Mouse (Mus musculus) heart, postnatal 36 days (tissue): ENCODE data around the gene Eif2ak4. TPM values are rescaled to one million over a fixed set of nuclear protein-coding genes. Genes with fewer than 3 reads are reported as not detected.

ENCODE experiments used
- DNase-seq, 2 experiments: peaks; one replicate each; pipeline ENCODE4 v3.0.0; 2021 to 2022
- intact Hi-C: fragments of 180-260 bp; cut with DNase I; formaldehyde crosslinking; loops from one replicate; pipeline ENCODE4 v1.15.1; 2025
- total RNA-seq, 2 experiments: library from RNA; stranded (reverse); gene quantifications; 2 replicates each; pipeline ENCODE4 v1.2.3; 2021

Eif2ak4 gene
- total RNA-seq, 2 experiments from 2014 or later: 4.8 to 6.5 TPM

DNA sequence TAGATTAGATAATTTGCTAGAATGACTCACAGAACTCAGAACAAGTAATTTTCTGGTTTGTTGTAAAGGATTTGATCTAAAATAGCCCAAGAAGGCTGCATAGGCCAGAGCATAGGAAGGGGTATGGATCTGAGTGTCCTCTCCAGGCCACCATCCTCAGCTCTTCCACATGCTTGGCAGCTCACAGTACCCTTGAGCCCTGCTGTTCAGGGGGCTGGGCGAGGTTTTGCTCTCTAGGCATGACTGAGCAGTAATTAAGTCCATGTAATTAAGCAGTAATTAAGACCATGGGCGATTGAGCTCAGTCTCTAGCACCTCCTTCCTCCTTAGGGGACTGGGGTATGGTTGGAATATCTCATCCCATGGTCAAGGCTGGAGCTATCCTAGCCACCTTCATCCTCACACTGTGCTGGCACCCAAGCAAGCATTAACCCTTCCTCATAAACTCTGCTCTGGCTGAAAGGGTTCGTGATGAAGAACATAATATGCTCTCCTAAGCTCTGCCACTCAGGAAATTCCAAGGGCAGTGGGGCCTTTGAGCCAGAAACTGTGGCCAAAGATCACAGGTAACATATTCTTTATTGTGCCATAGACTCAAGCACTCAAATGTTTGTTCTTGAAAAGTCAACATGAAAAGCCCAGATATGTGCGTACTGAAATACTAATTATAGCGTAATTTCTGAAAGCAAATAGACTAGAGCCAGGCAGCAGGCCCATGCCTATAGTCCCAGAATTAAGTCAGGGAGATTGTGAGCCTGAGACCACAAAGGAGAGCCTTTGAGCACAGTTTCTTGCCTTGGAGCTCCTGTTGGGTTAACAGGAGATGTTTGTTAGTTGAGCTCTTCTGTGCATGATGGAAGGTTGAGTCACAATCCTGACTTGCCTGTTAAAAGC is 13.7 kb downstream of the Eif2ak4 start:
- intact Hi-C loops: no loop called here
- no peak for DNase-seq

DNA sequence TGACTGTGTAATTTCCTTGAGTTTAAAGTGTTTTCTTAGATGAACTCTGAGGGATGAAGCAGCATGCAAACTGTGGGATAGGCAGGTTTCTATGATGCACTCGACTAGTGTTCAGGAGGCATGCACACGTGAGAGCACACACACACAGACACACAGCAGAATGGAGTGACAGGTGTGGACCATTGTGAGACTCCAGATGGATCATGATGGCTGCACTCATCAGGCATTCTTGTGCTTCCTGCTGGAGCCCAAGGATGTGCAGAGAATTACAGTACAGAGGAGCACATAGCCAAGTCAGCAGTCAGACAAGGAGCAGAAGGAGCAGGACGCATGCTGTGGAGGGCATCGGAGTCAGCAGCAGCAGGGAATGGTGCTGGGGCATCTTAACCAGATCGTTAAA is 15.9 kb downstream of the Eif2ak4 start:
- intact Hi-C loops: no loop called here
- no peak for DNase-seq

DNA sequence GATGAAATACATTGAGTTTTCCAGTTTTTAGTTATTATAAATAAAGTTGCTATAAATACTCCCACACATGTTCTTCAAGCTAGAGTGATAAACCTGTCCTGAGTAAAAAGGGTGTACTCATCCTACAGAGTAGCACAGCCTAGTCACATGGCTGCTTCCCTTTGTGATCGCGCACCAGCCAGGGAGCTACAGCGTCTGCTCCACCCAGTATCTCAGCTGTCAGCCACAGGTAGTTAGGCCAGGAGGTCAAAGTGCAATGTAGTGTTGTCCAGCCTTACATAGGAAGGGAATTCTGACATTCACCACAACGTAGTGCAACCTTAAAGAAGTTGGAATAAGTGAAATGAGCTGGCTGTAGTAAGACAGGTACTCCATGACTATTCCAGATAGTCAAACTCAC is 17.1 kb downstream of the Eif2ak4 start:
- intact Hi-C loops: no loop called here
- DNase-seq: no peak

DNA sequence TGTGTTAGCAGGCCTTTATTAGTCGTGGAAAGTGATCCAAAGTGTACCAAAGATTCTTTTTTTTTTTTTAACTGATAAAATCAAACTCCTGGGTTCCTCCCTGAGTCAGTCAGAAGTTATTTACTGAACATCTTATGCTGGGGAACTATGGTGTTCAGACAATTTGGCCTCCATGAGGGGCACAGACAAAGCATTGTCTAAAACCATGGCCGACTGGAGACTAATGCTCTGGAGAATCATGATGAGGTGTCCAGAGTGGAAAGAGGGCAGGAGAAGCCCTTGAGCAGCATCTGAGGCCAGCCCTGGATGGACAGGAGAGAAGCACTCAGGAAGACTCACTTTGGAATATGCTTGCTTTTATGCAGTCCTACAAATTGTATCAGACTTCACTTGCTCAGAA is 18.4 kb downstream of the Eif2ak4 start:
- no peak for DNase-seq
- intact Hi-C loops: no loop called here

DNA sequence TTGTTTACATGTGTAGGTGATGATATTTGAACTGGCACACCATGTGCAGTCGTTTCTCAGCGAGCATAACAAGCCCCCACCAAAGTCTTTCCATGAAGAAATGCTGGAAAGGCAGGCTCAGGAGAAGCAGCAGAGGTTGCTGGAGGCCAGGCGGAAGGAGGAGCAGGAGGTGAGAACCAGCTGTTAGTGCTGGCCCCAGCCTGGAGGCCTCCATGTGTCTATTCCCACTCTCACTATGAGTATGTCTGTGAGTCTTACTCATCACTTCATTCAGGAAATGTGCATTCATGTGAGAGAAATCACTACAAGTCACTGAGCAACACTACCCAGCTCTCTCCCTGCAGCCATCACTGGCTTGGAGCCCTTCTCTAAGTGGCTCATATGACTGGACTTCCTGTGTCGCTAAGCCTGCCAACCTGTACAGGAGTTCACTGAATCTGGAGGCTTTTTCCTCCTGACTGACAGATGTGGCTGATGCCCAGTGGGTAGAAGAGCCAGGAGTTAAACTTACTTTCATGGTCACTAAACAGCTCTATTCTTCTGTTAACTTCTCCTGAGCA is 20.0 kb downstream of the Eif2ak4 start:
- DNase-seq: no peak
- intact Hi-C loops: no loop called here

DNA sequence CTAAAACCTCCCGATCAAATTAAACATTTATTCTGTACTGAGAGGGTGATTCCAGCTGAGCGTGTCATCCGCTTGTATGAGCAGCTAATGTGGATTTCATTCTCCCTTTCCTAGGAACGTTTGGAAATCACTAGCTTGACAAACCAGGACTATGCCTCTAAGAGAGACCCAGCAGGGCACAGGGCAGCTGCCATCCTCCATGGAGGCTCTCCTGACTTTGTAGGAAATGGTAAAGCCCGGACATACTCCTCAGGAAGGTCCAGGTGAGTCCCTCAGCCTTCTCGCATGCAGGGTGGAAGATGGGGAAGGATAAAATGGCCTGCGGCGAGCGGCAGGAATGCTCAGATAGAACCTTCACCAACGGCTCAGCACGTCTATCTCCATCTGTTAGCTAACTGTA is 24.4 kb downstream of the Eif2ak4 start:
- intact Hi-C loops: no loop called here
- DNase-seq: no peak

DNA sequence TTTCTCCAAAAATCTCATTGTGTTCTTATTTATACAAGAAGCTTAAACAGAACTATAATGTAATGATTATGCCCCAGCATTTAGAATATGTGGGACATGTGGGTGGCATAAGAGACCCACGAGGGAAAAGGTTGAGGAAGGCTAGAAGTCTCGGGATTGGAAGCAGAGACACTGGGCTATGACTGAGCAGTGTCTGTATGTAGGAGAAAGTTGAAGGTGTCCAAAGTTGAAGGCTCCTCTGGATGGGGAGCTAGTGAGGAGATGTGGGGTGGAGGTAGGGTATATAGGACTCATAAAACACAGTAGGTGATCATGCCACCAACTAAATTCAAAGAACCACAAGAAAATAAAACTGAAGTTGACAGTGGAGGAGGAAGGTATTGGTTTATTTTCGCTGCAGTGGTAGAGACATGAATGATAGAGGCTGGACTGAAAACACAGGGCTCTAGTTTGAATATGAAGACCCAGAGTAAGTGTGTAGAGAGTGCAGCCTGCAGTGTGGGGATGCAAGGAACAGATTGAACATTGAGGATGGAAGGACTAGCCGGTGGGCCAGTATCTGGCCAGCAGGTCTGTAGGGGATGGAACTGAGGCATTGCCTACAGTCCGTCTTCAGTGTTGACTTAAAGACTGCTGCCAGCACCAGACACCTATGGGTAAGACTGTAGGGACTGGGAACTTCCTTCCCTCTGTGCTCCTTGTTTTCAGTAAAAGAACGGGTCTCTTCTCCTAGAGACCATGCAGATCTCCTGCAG is 27.4 kb downstream of the Eif2ak4 start:
- intact Hi-C loops: no loop called here
- DNase-seq: no peak

DNA sequence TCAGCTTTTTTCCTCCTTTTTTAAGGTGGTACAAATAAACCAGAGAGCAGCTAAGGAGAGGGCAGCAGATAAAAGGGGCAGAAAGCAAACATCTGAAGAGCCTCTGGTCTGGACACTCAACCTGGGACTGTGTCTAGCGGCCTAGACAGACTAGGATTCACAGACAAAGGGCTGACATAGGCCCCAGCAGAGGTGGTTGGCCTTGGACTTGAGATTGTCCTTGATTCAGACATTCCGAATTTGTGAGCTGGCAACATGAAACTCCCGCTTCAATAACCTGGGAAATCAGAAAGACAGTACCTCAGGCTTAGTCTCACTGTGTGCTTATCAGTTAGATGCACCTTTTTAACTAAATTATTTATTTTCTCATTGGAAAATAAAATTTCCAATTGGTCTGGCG is 29.7 kb downstream of the Eif2ak4 start:
- intact Hi-C loops: no loop called here
- no peak for DNase-seq

DNA sequence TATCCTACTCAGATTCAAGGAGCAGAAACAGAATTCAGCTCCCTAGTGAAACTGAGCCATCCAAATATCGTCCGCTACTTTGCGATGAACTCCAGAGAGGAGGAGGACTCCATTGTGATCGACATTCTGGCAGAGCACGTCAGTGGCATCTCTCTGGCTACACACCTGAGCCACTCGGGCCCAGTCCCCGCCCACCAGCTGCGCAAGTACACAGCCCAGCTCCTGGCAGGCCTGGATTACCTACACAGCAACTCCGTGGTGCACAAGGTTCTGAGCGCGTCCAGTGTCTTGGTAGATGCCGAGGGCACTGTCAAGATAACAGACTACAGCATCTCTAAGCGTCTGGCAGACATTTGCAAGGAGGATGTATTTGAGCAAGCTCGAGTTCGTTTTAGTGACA is 33.5 kb downstream of the Eif2ak4 start:
- intact Hi-C loops: no loop called here

DNA sequence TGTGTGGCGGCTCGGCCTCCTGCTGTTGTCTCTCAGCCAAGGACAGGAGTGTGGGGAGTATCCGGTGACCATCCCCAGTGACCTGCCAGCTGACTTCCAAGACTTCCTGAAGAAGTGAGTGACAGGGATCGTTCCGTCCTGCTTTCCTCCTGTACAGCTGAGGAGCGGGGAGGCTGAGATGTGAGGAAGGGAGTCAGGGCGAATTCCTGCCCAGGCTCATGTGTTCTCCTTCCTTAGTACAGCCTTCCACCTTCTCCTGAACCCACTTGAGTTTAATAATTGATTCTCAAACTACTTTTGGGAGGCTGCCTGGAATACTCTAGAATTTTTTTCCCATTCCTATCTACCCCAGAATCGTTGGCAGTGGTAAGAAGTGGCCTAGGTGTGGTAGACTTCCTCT is 34.0 kb downstream of the Eif2ak4 start:
- intact Hi-C loops: no loop called here
- DNase-seq: peak; percentile 11 to 14

More for the DNA sequence above, 33.5 kb downstream of the Eif2ak4 start:
- no peak for DNase-seq

DNA sequence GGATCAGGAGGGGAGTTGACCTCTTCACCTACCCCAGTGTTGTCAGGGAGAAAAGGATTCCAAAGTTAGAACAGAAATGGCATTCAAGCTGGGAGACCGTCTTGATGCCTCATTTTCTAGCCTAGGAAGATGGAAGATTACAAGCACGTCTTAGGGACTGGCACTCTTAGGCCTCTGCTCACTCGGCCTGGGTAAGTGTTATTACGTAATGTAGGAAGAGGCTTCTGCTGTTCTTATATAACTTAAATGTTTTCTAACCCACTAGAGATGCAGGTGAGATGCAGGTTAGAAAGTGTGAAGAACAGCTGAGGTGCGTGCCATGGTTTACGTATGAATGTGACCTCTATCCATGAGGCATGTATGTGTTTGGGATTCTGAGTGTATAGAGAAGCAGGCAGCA is 39.9 kb downstream of the Eif2ak4 start:
- intact Hi-C loops: no loop called here
- DNase-seq: no peak

DNA sequence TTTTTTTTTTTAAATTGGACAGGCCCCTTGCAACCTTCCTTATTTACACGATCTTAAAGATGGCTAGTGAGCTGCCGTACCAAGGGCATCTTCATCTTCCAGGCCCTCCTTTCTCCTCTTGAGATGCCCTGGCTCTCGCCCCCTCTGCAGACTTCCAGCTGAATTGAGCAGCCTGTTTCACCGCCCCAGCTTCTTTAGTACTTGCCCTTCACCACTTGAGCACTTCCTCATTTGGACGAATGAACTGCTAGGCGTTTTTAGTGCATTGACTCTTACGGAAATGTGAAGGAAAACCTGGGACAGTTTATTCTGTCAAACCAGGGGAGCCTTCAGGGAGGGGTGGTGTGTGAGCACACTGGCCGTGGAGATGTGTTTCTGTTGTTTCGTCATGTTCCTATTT is 40.9 kb downstream of the Eif2ak4 start:
- no peak for DNase-seq
- intact Hi-C loops: no loop called here

DNA sequence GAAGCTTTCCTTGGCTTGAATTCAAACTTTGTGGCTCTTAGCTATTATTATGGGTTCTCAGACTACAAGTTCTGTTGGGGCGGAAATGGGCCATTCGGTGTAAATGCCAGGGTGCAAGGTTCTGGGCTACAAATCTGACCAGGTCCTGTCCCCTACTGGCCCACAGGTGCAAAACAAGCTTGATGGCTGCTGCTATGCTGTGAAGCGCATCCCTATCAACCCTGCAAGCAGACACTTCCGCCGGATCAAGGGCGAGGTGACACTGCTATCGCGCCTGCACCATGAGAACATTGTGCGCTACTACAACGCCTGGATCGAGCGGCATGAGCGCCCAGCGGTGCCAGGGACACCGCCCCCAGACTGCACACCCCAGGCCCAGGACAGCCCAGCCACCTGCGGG is 42.2 kb downstream of the Eif2ak4 start:
- DNase-seq: no peak
- intact Hi-C loops: loop anchor here (1.0 kb wide), 1 partner anchor 167 kb away; no protein-coding TSS in a partner anchor

DNA sequence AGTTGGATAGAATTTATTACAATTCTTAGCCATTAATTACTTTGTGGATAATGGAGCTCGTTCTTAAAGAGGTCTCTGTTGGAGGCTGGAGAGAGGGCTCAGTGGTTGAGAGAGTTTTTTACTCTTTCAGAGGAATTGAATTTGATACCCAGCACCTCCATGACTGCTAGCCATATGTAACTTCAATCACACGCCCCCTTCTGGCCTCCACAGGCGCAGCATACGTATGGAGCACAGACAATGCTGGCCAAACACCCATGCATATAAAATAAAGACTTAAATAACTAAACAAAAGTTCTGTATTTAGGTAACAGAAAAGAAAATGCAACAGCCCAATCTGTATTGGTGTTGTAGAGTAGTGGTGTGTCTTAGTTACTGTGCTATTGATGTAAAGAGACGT is 43.2 kb downstream of the Eif2ak4 start:
- intact Hi-C loops: loop anchor here (1.0 kb wide), 1 partner anchor 168 kb away; no protein-coding TSS in a partner anchor
- peak; percentile 14 to 39 for DNase-seq

DNA sequence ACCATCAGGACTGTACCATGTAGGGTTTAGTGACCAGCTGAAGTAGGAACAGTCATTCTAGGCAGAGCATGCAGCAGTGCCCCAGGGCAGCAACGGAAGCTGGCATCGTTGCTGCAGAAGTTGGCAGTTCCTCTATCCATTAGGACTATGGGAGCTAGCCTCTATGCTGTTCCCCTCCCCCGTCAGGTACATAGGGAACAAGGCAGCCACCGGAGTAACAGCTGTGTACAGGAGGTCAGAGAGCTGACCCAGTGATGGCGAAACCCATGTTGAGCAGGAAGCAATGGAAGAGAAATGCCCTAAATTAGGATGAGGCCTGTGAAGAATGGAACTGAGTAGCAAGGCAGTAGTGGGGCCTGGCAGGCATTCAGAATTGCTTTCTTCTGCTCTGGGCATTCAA is 53.8 kb downstream of the Eif2ak4 start:
- DNase-seq: no peak
- intact Hi-C loops: no loop called here

DNA sequence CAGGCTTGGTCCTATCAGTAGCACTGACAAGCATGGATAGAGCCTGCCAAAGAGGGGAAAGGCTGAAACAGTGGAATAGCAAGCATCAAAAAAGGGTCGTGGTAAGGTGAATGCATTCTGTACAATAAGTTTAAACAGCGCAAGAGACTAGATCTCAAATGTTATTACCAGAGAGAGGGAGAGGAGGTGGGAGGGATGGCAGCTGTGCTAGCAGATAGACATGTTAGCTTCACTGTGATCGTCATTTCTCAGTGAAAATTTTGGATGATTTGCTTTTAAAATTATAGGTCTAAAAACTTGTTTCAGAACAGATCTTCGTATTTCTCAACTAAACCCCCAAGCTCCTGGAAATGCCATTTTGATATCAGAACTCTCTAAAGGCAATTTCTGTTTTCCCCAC is 54.3 kb downstream of the Eif2ak4 start:
- DNase-seq: no peak
- intact Hi-C loops: no loop called here

DNA sequence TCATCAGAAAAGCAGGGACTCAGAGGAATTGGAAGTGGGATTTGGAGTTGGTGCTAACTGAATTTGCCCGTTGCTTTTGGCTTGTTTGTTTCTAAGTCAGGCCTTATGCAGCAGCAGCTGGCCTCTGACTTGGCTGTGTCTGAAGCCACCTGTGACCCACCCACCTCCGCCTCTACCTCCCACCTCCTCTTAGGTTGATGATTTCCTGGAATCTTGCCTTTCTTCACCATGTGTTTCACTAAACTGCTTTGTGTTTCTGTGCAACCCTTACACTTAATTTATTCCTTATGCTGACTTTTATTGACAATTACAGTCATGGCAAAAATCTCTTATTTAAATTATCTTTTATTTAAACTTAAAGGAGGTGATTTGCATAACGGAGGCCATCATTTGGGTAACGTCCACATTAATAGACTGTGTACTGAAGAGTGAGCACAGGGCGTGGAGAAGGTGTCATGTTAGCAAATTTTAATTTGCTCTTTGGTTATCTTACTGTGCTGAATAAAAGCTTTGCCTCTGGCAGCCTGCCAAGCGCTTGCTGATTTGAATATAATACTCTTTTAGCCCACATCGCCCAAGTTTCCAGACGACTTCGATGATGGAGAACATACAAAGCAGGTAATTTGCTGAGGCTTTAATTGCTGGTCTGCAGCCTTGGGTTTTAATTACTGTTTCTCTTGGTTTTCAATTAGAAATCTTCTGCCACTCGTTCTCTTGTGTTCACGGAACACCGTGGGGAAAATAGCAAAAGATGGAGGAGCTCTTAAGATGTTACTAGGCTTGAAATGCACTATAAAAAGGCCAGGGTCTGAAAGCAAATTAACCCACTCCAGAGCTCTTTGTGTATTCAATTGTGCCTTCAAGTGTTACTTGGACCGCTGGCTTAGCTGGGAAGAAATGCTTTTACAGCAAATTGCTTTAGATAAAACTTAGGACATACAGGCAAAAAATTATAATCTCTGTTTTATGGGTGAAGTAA is 57.6 kb downstream of the Eif2ak4 start:
- intact Hi-C loops: no loop called here
- no peak for DNase-seq

DNA sequence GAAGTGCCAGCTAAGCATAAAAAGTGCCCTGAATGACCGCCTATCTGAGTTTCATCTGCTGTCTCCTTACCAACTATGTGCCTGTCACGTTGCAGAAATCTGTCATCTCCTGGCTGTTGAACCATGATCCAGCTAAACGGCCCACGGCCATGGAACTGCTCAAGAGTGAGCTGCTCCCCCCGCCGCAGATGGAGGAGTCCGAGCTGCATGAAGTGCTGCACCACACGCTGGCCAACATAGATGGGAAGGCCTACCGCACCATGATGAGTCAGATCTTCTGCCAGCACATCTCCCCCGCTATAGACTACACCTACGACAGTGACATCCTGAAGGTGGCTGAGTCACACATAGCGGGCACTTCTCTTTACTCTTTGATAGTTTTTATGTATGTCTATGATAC is 59.8 kb downstream of the Eif2ak4 start:
- no peak for DNase-seq
- intact Hi-C loops: no loop called here

DNA sequence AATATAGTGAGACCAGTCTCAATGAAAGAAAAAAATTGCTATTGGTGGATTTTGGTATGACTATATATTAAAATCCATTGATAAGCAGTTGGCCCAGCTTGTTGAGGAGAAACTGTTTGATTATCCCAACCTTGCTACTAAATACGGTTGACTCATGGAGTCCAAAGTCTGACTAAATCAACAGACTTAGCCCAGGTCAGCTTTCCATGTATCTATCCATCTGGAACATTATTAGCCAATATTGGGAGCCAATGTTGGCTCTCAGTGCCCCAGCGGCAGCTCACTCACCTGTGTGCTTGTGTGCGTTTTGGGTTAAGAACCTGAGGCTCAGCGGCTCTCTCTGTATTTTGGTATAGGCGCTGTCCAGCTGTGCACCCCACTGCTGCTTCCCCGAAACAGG is 62.6 kb downstream of the Eif2ak4 start:
- intact Hi-C loops: no loop called here
- DNase-seq: no peak

DNA sequence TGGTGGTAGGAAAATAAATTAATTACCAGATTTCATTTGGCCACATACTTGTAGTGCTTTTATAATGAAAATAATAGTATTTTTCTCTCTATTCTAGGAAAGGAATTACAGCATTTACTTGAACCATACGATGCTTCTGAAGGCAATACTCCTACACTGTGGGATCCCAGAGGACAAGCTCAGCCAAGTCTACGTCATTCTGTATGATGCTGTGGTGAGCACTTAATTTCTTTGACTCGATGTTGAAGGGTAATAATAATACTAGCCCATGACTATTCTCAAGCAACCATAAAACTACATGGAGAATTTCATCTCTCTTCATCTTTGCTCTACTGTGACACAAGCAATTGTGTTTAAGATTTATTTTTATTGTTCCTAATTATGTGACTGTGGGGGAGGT is 68.6 kb downstream of the Eif2ak4 start:
- intact Hi-C loops: no loop called here
- no peak for DNase-seq
